Mouse (Mus musculus): ENCODE data around the gene Bcdin3d. TPM values are rescaled to one million over a fixed set of nuclear protein-coding genes. Genes with fewer than 3 reads are reported as not detected.

Bcdin3d gene
- 9.3 and 10.4 TPM in 2 replicates for polyA plus RNA-seq (2015; fragmentation: Nextera tagmentation; extraction: Ambion mirVana)

DNA sequence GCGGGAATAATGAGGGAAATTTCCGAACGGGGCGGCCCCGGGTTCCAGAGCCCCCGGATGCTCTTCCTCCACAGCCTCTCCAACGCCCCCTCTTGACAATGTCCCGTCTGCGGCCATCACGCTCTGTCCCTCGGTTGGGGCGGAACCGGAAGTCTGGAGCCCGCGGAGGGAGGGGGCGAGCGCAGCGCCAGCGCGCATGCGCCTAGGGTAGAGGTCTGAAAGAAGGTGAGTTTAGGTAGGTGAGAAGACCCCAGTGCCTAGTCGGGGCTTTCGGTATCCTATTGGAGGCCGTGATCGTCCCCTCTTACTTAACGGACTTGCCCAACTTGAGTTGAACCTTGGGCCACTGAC, at the start of gene Bcdin3d:
Gene Bcdin3d, minus strand, starts transcription at position 155 of the 351 bp plus-strand sequence.
- Histone ChIP-seq H3K36me3 (ENCODE audit: control insufficient read depth, insufficient read depth, low read length) (no peaks in the 10 kb centered on the region), H3K27ac (replicated peaks) (peak within 1 kb of the TSS; percentile 90), H3K4me1 (replicated peaks; ENCODE audit: control insufficient read depth, insufficient read depth) (no peaks in the 10 kb centered on the region), H3K27me3 (ENCODE audit: control insufficient read depth, insufficient read depth, low read length) (no peaks in the 10 kb centered on the region), H3K9ac (ENCODE audit: low read length) (peak within 1 kb of the TSS; percentile 85), H3K9me3 (ENCODE audit: control insufficient read depth, low read length) (no peaks in the 10 kb centered on the region), H3K4me3 (ENCODE audit: low read depth, low read length) (peak within 1 kb of the TSS; percentile 79), H3K4me2 (replicated peaks; ENCODE audit: low read depth) (peak within 1 kb of the TSS; percentile 65)
- ATAC-seq (ENCODE audit: low FRiP score, low TSS enrichment), result peak; percentile 84
- TF ChIP-seq EP300 (optimal IDR thresholded peaks at IDR 0.05), result no peak
- peak; percentile 63 for TF ChIP-seq CTCF (IDR thresholded peaks at IDR 0.05; ENCODE audit: low read depth)
- DNase-seq (ENCODE audit: low spot score), result peak; percentile 88
- WGBS, result under 1% methylated on average over 26 of the region's 26 CpGs

DNA sequence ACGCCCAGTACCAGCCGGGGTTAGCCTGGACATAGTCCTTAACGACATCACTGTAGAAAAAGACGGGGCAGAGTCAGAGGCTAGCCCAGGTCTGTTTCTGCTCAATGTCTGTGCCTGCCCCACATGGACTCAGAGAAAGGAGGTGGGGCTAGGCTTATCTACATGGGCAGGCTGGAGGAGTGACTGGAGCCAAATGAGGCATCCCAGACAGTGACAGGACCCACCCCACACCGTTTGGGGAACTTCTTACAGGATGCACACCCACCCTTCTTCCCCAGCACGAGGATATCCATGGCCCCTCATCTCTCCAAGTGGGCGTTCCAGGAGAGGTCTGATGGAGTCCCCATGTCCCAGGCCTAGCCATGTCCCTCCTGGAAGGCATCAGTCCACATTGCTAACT, 45.8 kb upstream of the Bcdin3d start:
- no peak overlapping the region for H3K4me3 ChIP-seq (ENCODE audit: low read depth, low read length)
- no peak for TF ChIP-seq CTCF (IDR thresholded peaks at IDR 0.05; ENCODE audit: low read depth)
- TF ChIP-seq EP300 (optimal IDR thresholded peaks at IDR 0.05), result no peak
- no peak overlapping the region for H3K4me2 ChIP-seq (replicated peaks; ENCODE audit: low read depth)
- DNase-seq (ENCODE audit: low spot score), result no peak
- peaks cover 2% of the 10 kb centered on the region; the same call in 1 of the 2 replicates for H3K27me3 ChIP-seq (ENCODE audit: control insufficient read depth, insufficient read depth, low read length)
- ATAC-seq (ENCODE audit: low FRiP score, low TSS enrichment), result no peak
- H3K4me1 ChIP-seq (replicated peaks; ENCODE audit: control insufficient read depth, insufficient read depth), result no peaks in the 10 kb centered on the region
- no peaks in the 10 kb centered on the region for H3K9me3 ChIP-seq (ENCODE audit: control insufficient read depth, low read length)
- 75% methylated on average over 7 of the region's 7 CpGs for WGBS
- no peaks in the 10 kb centered on the region for H3K36me3 ChIP-seq (ENCODE audit: control insufficient read depth, insufficient read depth, low read length)
- H3K27ac ChIP-seq (replicated peaks), result no peak overlapping the region
- H3K9ac ChIP-seq (ENCODE audit: low read length), result no peak overlapping the region

GRCm38 (mm10) chr15:99519626-99520025, 45.1 kb upstream of the Bcdin3d start:
- H3K27me3 ChIP-seq (ENCODE audit: control insufficient read depth, insufficient read depth, low read length), result peaks cover 2% of the 10 kb centered on the region; the same call in 1 of the 2 replicates
- no peak overlapping the region for H3K27ac ChIP-seq (replicated peaks)
- H3K36me3 ChIP-seq (ENCODE audit: control insufficient read depth, insufficient read depth, low read length), result no peaks in the 10 kb centered on the region
- 85% methylated on average over 9 of the region's 9 CpGs for WGBS
- no peak overlapping the region for H3K4me2 ChIP-seq (replicated peaks; ENCODE audit: low read depth)
- H3K4me1 ChIP-seq (replicated peaks; ENCODE audit: control insufficient read depth, insufficient read depth), result no peaks in the 10 kb centered on the region
- no peak overlapping the region for H3K4me3 ChIP-seq (ENCODE audit: low read depth, low read length)
- H3K9me3 ChIP-seq (ENCODE audit: control insufficient read depth, low read length), result no peaks in the 10 kb centered on the region
- no peak for ATAC-seq (ENCODE audit: low FRiP score, low TSS enrichment)
- no peak for DNase-seq (ENCODE audit: low spot score)
- TF ChIP-seq CTCF (IDR thresholded peaks at IDR 0.05; ENCODE audit: low read depth) (no peak), EP300 (optimal IDR thresholded peaks at IDR 0.05) (no peak)
- no peak overlapping the region for H3K9ac ChIP-seq (ENCODE audit: low read length)

DNA sequence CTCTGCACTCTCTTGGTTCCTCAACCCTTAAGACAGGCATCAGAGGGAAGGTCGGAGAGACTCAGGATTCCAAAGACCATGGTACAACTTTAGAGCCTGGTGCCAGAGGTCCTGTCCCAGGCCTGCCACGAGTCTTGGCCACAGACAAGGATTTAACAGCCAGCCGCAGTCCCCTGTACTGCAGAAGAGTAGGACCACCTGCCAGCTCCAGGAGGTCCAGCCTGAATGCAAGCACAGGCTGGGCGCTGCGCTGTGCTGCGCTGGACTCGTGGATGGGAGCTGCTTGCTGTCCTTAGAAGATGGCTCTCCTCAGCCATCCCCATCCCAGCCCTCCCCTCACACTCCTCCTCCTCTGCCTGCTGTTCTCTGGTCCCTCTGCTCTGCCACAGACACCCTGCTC, 43.2 kb upstream of the Bcdin3d start:
- H3K36me3 ChIP-seq (ENCODE audit: control insufficient read depth, insufficient read depth, low read length), result no peaks in the 10 kb centered on the region
- WGBS, result 75% methylated on average over 7 of the region's 7 CpGs
- no peaks in the 10 kb centered on the region for H3K4me1 ChIP-seq (replicated peaks; ENCODE audit: control insufficient read depth, insufficient read depth)
- H3K4me3 ChIP-seq (ENCODE audit: low read depth, low read length), result no peak overlapping the region
- no peaks in the 10 kb centered on the region for H3K9me3 ChIP-seq (ENCODE audit: control insufficient read depth, low read length)
- no peak overlapping the region for H3K27ac ChIP-seq (replicated peaks)
- no peak overlapping the region for H3K9ac ChIP-seq (ENCODE audit: low read length)
- TF ChIP-seq CTCF (IDR thresholded peaks at IDR 0.05; ENCODE audit: low read depth), result no peak
- no peak for TF ChIP-seq EP300 (optimal IDR thresholded peaks at IDR 0.05)
- H3K4me2 ChIP-seq (replicated peaks; ENCODE audit: low read depth), result no peak overlapping the region
- H3K27me3 ChIP-seq (ENCODE audit: control insufficient read depth, insufficient read depth, low read length), result peaks cover 2% of the 10 kb centered on the region; the same call in 1 of the 2 replicates
- DNase-seq (ENCODE audit: low spot score), result no peak
- no peak for ATAC-seq (ENCODE audit: low FRiP score, low TSS enrichment)

GRCm38 (mm10) chr15:99516715-99517114, 42.2 kb upstream of the Bcdin3d start:
- no peak overlapping the region for H3K4me2 ChIP-seq (replicated peaks; ENCODE audit: low read depth)
- peaks cover 2% of the 10 kb centered on the region; the same call in 1 of the 2 replicates for H3K27me3 ChIP-seq (ENCODE audit: control insufficient read depth, insufficient read depth, low read length)
- H3K4me3 ChIP-seq (ENCODE audit: low read depth, low read length), result no peak overlapping the region
- H3K36me3 ChIP-seq (ENCODE audit: control insufficient read depth, insufficient read depth, low read length), result no peaks in the 10 kb centered on the region
- no peak overlapping the region for H3K27ac ChIP-seq (replicated peaks)
- no peak for DNase-seq (ENCODE audit: low spot score)
- ATAC-seq (ENCODE audit: low FRiP score, low TSS enrichment), result no peak
- H3K9me3 ChIP-seq (ENCODE audit: control insufficient read depth, low read length), result no peaks in the 10 kb centered on the region
- 50% methylated on average over 8 of the region's 8 CpGs for WGBS
- H3K4me1 ChIP-seq (replicated peaks; ENCODE audit: control insufficient read depth, insufficient read depth), result no peaks in the 10 kb centered on the region
- no peak overlapping the region for H3K9ac ChIP-seq (ENCODE audit: low read length)
- TF ChIP-seq EP300 (optimal IDR thresholded peaks at IDR 0.05) (no peak), CTCF (IDR thresholded peaks at IDR 0.05; ENCODE audit: low read depth) (no peak)

GRCm38 (mm10) chr15:99511797-99512525, 37.4 kb upstream of the Bcdin3d start:
- no peak overlapping the region for H3K4me2 ChIP-seq (replicated peaks; ENCODE audit: low read depth)
- H3K4me3 ChIP-seq (ENCODE audit: low read depth, low read length), result no peak overlapping the region
- 78% methylated on average over 15 of the region's 15 CpGs for WGBS
- H3K4me1 ChIP-seq (replicated peaks; ENCODE audit: control insufficient read depth, insufficient read depth), result no peaks in the 10 kb centered on the region
- H3K9ac ChIP-seq (ENCODE audit: low read length), result no peak overlapping the region
- no peak for DNase-seq (ENCODE audit: low spot score)
- TF ChIP-seq EP300 (optimal IDR thresholded peaks at IDR 0.05), result no peak
- no peak for TF ChIP-seq CTCF (IDR thresholded peaks at IDR 0.05; ENCODE audit: low read depth)
- ATAC-seq (ENCODE audit: low FRiP score, low TSS enrichment), result no peak; the same call in 1 of the 2 replicates
- no peaks in the 10 kb centered on the region for H3K36me3 ChIP-seq (ENCODE audit: control insufficient read depth, insufficient read depth, low read length)
- H3K9me3 ChIP-seq (ENCODE audit: control insufficient read depth, low read length), result no peaks in the 10 kb centered on the region
- peaks cover 2% of the 10 kb centered on the region; the same call in 1 of the 2 replicates for H3K27me3 ChIP-seq (ENCODE audit: control insufficient read depth, insufficient read depth, low read length)
- no peak overlapping the region for H3K27ac ChIP-seq (replicated peaks)

All from stomach, postnatal 0 days (tissue).